Mouse (Mus musculus): ENCODE measurements around the gene Htra3.

GRCm38 (mm10) chr5:35659503-35659902 lies 20.1 kb downstream of the Htra3 start:
- TF ChIP-seq CTCF (IDR thresholded peaks at IDR 0.05) (no peak), EP300 (IDR thresholded peaks at IDR 0.05) (no peak)

Data from lung, postnatal 0 days (tissue).